Mouse (Mus musculus) ES-E14 (cell line): ENCODE measurements around the gene Zrsr1.

Source experiments
- CHD2 ChIP-seq: IDR thresholded peaks from 2 replicates; pipeline ENCODE4 v1.6.1; 2014; ENCODE audit warnings: mild to moderate bottlenecking, low read depth, low read length, inconsistent platforms
- HCFC1 ChIP-seq: IDR thresholded peaks from 2 replicates; pipeline ENCODE4 v1.6.1; 2012; ENCODE audit warnings: low read length, inconsistent platforms, borderline replicate concordance; ENCODE audit not compliant: insufficient read depth
- MAFK ChIP-seq: IDR thresholded peaks from 2 replicates; pipeline ENCODE4 v1.6.1; 2014; ENCODE audit warnings: mild to moderate bottlenecking, low read depth, low read length, inconsistent platforms; ENCODE audit not compliant: insufficient read depth
- ZNF384 ChIP-seq: IDR thresholded peaks from 2 replicates; pipeline ENCODE4 v1.6.1; 2012; ENCODE audit warnings: low read depth, low read length, inconsistent platforms

DNA sequence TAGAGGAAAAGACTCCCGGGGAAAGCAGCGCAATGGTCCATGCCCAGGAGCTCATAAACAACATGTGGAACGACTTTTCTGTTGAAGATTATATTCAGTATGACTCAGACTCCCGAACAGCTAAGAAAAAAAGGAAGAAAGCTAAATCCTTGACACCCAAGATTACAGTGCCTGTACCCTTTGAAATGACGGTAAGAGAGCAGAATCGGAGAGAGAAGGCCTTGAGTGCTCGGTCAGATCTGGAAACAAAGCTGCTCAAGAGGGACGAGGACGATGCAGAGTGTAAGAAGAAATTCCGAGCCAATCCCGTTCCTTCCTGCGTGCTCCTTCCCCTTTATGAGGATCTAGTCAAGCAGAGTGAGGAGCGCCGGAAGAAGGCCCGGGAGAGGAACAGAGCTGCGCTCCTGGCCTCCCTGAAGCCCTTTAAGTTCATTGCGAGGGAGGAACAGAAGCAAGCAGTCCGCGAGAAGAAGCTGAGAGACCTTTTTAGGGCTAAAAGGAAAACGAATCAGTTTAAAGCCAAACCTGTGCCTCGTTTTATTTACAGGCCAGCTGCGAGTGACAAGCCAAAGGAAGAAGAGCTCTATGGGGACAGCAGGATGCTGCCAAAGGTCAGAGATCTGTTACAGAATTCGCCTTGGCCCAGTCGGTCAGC is 48.4 kb downstream of the Zrsr1 start:
- no peak for TF ChIP-seq HCFC1
- TF ChIP-seq CHD2: no peak
- no peak for TF ChIP-seq ZNF384
- TF ChIP-seq MAFK: no peak
